In the genomic region with DNA sequence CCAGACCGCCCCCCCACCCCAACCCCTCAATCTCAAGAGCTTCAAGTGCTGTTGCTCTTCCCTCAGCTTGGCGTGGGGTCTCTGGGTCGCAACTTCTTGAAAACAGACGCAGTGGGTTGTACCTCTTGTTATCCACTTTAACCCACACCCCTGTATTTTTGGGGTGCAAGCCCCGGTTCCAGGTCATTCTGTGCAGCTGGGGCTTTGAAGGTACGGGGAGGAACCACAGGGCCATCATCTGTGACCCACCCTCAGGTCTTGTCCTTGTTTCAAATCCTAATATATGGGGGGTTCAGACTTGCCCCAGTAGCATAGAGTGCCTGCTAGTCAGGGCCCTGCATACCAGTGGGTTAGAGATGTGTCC, we compare ENCODE assay signal across 7 mouse cellular contexts. TPM values are rescaled to one million over a fixed set of nuclear protein-coding genes. Genes with fewer than 3 reads are reported as not detected.
DNase-seq lines count a peak whose midpoint lies in the region; ATAC-seq lines count a peak whose summit lies in the region.

No protein-coding gene starts in this region.

- no peaks in the 10 kb centered on the region for H3K27me3 ChIP-seq in kidney, embryonic 16.5 days (ENCODE audit: insufficient read depth, low read length)
- H3K27me3 ChIP-seq in forebrain, embryonic 14.5 days (replicated peaks; ENCODE audit: control insufficient read depth, insufficient read depth, low read length), result no peaks in the 10 kb centered on the region
- no peaks in the 10 kb centered on the region for H3K27me3 ChIP-seq in limb, embryonic 10.5 days (ENCODE audit: low read depth, poor library complexity, severe bottlenecking)
- H3K27me3 ChIP-seq in neural tube, embryonic 14.5 days (ENCODE audit: control insufficient read depth, insufficient read depth, low read length), result no peaks in the 10 kb centered on the region

- H3K27ac ChIP-seq in kidney, embryonic 16.5 days (ENCODE audit: low read length), result no peak overlapping the region
- peak overlapping the region; percentile 44 for H3K27ac ChIP-seq in forebrain, embryonic 14.5 days (ENCODE audit: low read depth, low read length)
- H3K27ac ChIP-seq in limb, embryonic 10.5 days, result peak overlapping the region; percentile 63
- peak overlapping the region; percentile 39; the same call in 1 of the 2 replicates for H3K27ac ChIP-seq in neural tube, embryonic 14.5 days (ENCODE audit: low read depth, low read length)

- no peak for DNase-seq in kidney, adult 11 months
- no peak for DNase-seq in forebrain, embryonic 14.5 days (ENCODE audit: low spot score)
- DNase-seq in limb, embryonic 10.5 days (ENCODE audit: low spot score), result no peak
- no peak for DNase-seq in frontal cortex, postnatal 25 days (ENCODE audit: low spot score in 2 of 2)
- DNase-seq in left cerebral cortex, postnatal 25 days (ENCODE audit: low spot score in 2 of 2), result no peak

- peaks cover 63% of the 10 kb centered on the region for H3K4me1 ChIP-seq in kidney, embryonic 16.5 days (ENCODE audit: insufficient read depth, low read length)
- peaks cover 75% of the 10 kb centered on the region for H3K4me1 ChIP-seq in forebrain, embryonic 14.5 days (ENCODE audit: control insufficient read depth, insufficient read depth, low read length)
- H3K4me1 ChIP-seq in limb, embryonic 10.5 days, result peaks cover 95% of the 10 kb centered on the region
- peaks cover 69% of the 10 kb centered on the region for H3K4me1 ChIP-seq in neural tube, embryonic 14.5 days (ENCODE audit: control insufficient read depth, insufficient read depth, low read length)

- H3K9me3 ChIP-seq in kidney, embryonic 16.5 days (ENCODE audit: low read length), result no peaks in the 10 kb centered on the region
- no peaks in the 10 kb centered on the region for H3K9me3 ChIP-seq in forebrain, embryonic 14.5 days (replicated peaks; ENCODE audit: control insufficient read depth, low read length)
- H3K9me3 ChIP-seq in limb, embryonic 10.5 days (replicated peaks), result no peaks in the 10 kb centered on the region
- no peaks in the 10 kb centered on the region for H3K9me3 ChIP-seq in neural tube, embryonic 14.5 days (ENCODE audit: control insufficient read depth, low read length)

- no peaks in the 10 kb centered on the region for H3K36me3 ChIP-seq in kidney, embryonic 16.5 days (ENCODE audit: insufficient read depth, low read length)
- no peaks in the 10 kb centered on the region for H3K36me3 ChIP-seq in forebrain, embryonic 14.5 days (ENCODE audit: control insufficient read depth, insufficient read depth, low read length)
- H3K36me3 ChIP-seq in limb, embryonic 10.5 days, result no peaks in the 10 kb centered on the region
- no peaks in the 10 kb centered on the region for H3K36me3 ChIP-seq in neural tube, embryonic 14.5 days (ENCODE audit: control insufficient read depth, insufficient read depth, low read length)

- peak overlapping the region; percentile 55 for H3K9ac ChIP-seq in kidney, embryonic 16.5 days (replicated peaks; ENCODE audit: low read length)
- peak overlapping the region; percentile 66 for H3K9ac ChIP-seq in forebrain, embryonic 14.5 days (ENCODE audit: low read length)
- H3K9ac ChIP-seq in neural tube, embryonic 14.5 days (replicated peaks; ENCODE audit: low read depth, low read length), result peak overlapping the region; percentile 42

- no peak for ATAC-seq in kidney, embryonic 16.5 days (ENCODE audit: low FRiP score, low TSS enrichment)
- no peak for ATAC-seq in forebrain, embryonic 14.5 days
- no peak for ATAC-seq in neural tube, embryonic 14.5 days (ENCODE audit: low read depth)

- peak overlapping the region; percentile 36 for H3K4me3 ChIP-seq in kidney, embryonic 16.5 days (ENCODE audit: low read length)
- peak overlapping the region; percentile 37 for H3K4me3 ChIP-seq in forebrain, embryonic 14.5 days (ENCODE audit: low read depth, low read length)
- peak overlapping the region; percentile 53 for H3K4me3 ChIP-seq in limb, embryonic 10.5 days
- H3K4me3 ChIP-seq in neural tube, embryonic 14.5 days (ENCODE audit: low read depth, low read length), result peak overlapping the region; percentile 32

- intact Hi-C loops in left cerebral cortex, postnatal 25 days (cut with DNase I), result no loop called here

- peak overlapping the region; percentile 61 for H3K4me2 ChIP-seq in kidney, embryonic 16.5 days (replicated peaks; ENCODE audit: low read depth, low read length)
- peak overlapping the region; percentile 69 for H3K4me2 ChIP-seq in forebrain, embryonic 14.5 days (ENCODE audit: low read length)
- H3K4me2 ChIP-seq in neural tube, embryonic 14.5 days (ENCODE audit: low read depth, low read length), result peak overlapping the region; percentile 72

- WGBS in kidney, embryonic 16.5 days, result 19% methylated on average over 5 of the region's 6 CpGs
- 14% methylated on average over 6 of the region's 6 CpGs for WGBS in forebrain, embryonic 14.5 days
- 18% methylated on average over 6 of the region's 6 CpGs for WGBS in limb, embryonic 10.5 days
- WGBS in neural tube, embryonic 14.5 days, result 15% methylated on average over 6 of the region's 6 CpGs

RNA-seq across cellular contexts. Expression of a gene that starts 7.4 kb away (rescaled TPM):
- 9.3 and 13.2 TPM in 2 replicates for polyA plus RNA-seq in kidney, embryonic 16.5 days (2015; fragmentation: Nextera tagmentation; extraction: Ambion mirVana)
- polyA plus RNA-seq in forebrain, embryonic 14.5 days (2014; fragmentation: Nextera tagmentation; extraction: Ambion mirVana), result 19.3 and 21.0 TPM in 2 replicates
- polyA plus RNA-seq in limb, embryonic 10.5 days (2016; fragmentation: Nextera tagmentation; extraction: Ambion mirVana), result 8.8 and 12.9 TPM in 2 replicates
- 24.9 and 31.6 TPM in 2 replicates for polyA plus RNA-seq in neural tube, embryonic 14.5 days (2014; fragmentation: Nextera tagmentation; extraction: Ambion mirVana)
- total RNA-seq in left cerebral cortex, postnatal 25 days (2021), result 100 to 1,000 TPM; 931 to 954 TPM

RNA-seq across cellular contexts. Expression of a gene that starts 8.9 kb away (rescaled TPM):
- 107 and 114 TPM in 2 replicates for polyA plus RNA-seq in kidney, embryonic 16.5 days (2015; fragmentation: Nextera tagmentation; extraction: Ambion mirVana)
- polyA plus RNA-seq in forebrain, embryonic 14.5 days (2014; fragmentation: Nextera tagmentation; extraction: Ambion mirVana), result 53.3 and 58.4 TPM in 2 replicates
- 36.4 and 52.1 TPM in 2 replicates for polyA plus RNA-seq in limb, embryonic 10.5 days (2016; fragmentation: Nextera tagmentation; extraction: Ambion mirVana)
- 49.5 and 57.2 TPM in 2 replicates for polyA plus RNA-seq in neural tube, embryonic 14.5 days (2014; fragmentation: Nextera tagmentation; extraction: Ambion mirVana)
- 10 to 100 TPM; 57.4 to 59.3 TPM for total RNA-seq in left cerebral cortex, postnatal 25 days (2021)

RNA-seq across cellular contexts. Expression of a gene that starts 23.7 kb away (rescaled TPM):
- polyA plus RNA-seq in kidney, embryonic 16.5 days (2015; fragmentation: Nextera tagmentation; extraction: Ambion mirVana), result 39.1 and 40.7 TPM in 2 replicates
- polyA plus RNA-seq in forebrain, embryonic 14.5 days (2014; fragmentation: Nextera tagmentation; extraction: Ambion mirVana), result 19.7 and 25.7 TPM in 2 replicates
- 65.2 and 70.6 TPM in 2 replicates for polyA plus RNA-seq in limb, embryonic 10.5 days (2016; fragmentation: Nextera tagmentation; extraction: Ambion mirVana)
- polyA plus RNA-seq in neural tube, embryonic 14.5 days (2014; fragmentation: Nextera tagmentation; extraction: Ambion mirVana), result 19.0 and 19.2 TPM in 2 replicates
- total RNA-seq in left cerebral cortex, postnatal 25 days (2021), result 10 to 100 TPM; 26.1 to 32.2 TPM

RNA-seq across cellular contexts. Expression of a gene that starts 28.6 kb away (rescaled TPM):
- 69.1 and 74.5 TPM in 2 replicates for polyA plus RNA-seq in kidney, embryonic 16.5 days (2015; fragmentation: Nextera tagmentation; extraction: Ambion mirVana)
- 49.4 and 49.6 TPM in 2 replicates for polyA plus RNA-seq in forebrain, embryonic 14.5 days (2014; fragmentation: Nextera tagmentation; extraction: Ambion mirVana)
- 101 and 106 TPM in 2 replicates for polyA plus RNA-seq in limb, embryonic 10.5 days (2016; fragmentation: Nextera tagmentation; extraction: Ambion mirVana)
- 28.8 and 37.8 TPM in 2 replicates for polyA plus RNA-seq in neural tube, embryonic 14.5 days (2014; fragmentation: Nextera tagmentation; extraction: Ambion mirVana)
- total RNA-seq in left cerebral cortex, postnatal 25 days (2021), result 10 to 100 TPM; 44.6 to 47.5 TPM

RNA-seq across cellular contexts. Expression of a gene that starts 29.8 kb away (rescaled TPM):
- polyA plus RNA-seq in kidney, embryonic 16.5 days (2015; fragmentation: Nextera tagmentation; extraction: Ambion mirVana), result 1.3 and 1.4 TPM in 2 replicates
- 2.0 and 2.1 TPM in 2 replicates for polyA plus RNA-seq in forebrain, embryonic 14.5 days (2014; fragmentation: Nextera tagmentation; extraction: Ambion mirVana)
- polyA plus RNA-seq in limb, embryonic 10.5 days (2016; fragmentation: Nextera tagmentation; extraction: Ambion mirVana), result 0.71 and 0.74 TPM in 2 replicates
- 3.7 TPM in 1 of 2 replicates, not detected in the other for polyA plus RNA-seq in neural tube, embryonic 14.5 days (2014; fragmentation: Nextera tagmentation; extraction: Ambion mirVana)
- 1 to 10 TPM; 1.7 to 3.1 TPM for total RNA-seq in left cerebral cortex, postnatal 25 days (2021)
